Mouse (Mus musculus) forelimb bud, embryonic 11.5 days (tissue): ENCODE results near the gene Krit1.
"Not testable (repeated sequence)": the region's sequence is repeated elsewhere in the genome, so short reads cannot be mapped to it uniquely, and the experiment has no call there.

Source experiments
- DNase-seq: peaks from one replicate; pipeline ENCODE4 v3.0.0-alpha.2; 2012; ENCODE audit warnings: low read depth, low spot score

Krit1 gene

DNA sequence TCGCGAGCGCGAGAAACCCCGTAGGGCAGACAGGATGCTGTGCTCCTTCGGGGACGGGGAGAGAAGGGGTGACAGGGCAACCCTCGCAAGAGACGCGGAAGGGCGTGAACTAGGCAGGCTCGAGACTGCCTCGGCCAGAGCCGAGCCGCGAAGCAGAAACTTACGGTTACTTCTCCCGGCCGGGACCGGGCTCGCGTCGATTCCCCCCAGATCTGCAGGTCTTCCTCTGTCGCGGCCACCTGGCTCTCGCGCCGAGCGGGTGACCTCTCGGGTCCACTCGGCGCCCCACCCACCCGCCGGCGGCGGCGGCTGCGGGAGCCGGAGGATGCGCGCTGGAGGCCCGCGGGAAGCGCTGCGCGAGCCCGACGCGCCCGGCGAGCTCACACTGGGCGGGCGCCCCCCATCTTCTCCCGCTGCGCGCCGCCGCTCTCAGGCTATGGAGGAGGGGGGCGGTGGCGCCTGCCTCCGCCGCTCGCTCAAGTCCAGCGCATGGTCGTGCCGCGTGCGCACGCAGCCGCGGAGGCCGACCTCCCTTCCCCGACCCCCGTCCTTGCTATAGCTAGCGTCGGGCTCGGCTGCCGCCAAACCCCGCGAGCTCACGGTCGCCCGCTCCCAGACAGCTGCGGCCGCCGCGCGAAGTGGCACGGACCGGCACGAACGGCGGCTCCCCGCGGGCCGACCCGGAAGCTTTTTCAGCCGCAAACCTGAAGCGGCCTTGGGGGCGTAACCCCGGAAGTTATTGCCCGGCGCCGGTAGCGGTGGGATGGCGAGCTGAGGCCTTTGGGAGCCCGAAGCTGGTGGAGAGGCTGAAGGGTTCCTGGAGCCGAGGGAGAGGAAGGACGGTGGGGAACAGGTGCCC lies at the start of gene Krit1, which contains the start of gene Ankib1:
Krit1 (plus strand) TSS at position 752 of the 859 bp plus-strand sequence.
Ankib1 (minus strand) TSS at position 493 of the 859 bp plus-strand sequence.
- DNase-seq: peak; percentile 79

DNA sequence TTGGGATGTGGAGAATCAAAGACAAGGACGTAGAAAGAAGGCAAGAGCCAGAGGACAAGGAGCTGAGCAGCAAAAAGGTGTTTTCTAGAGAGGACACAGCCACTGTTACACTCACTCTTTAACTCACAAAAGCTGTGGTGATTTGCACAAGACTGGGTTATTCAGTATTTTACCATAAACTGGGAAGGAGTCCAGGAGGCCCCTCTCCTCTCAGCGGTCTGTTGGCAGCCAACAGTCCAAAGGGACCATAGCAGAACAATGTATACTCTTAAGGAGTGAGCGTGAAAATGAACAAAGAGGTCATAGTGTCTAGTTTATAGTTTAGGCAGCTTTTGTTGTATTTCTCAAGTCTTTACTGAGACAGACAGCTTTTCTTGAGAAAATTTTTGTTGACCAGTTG lies 31.5 kb upstream of the Krit1 start:
- no peak for DNase-seq

DNA sequence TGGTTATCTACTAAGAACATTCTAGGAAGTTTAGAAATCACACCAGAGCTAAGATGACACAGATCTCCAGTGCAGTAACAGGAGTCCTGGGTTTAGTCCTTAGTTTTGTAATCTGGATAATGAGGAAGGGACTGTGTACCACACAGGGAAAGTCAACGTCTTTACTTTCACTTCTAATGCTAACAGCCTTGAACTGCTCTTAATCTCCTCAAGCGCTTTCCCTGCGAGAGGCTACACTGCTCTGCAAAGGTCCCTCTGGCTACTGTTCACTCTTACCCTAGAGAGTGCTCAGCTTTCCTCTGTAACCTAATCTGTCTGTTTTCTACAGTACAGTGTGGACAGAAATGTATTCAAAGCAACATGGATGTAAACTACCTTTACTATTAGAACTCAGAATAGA lies 31.0 kb upstream of the Krit1 start:
- DNase-seq: no peak

- DNase-seq: no peak
Observed at GRCm38 (mm10) chr5:3782670-3783069, 20.3 kb upstream of the Krit1 start.

DNA sequence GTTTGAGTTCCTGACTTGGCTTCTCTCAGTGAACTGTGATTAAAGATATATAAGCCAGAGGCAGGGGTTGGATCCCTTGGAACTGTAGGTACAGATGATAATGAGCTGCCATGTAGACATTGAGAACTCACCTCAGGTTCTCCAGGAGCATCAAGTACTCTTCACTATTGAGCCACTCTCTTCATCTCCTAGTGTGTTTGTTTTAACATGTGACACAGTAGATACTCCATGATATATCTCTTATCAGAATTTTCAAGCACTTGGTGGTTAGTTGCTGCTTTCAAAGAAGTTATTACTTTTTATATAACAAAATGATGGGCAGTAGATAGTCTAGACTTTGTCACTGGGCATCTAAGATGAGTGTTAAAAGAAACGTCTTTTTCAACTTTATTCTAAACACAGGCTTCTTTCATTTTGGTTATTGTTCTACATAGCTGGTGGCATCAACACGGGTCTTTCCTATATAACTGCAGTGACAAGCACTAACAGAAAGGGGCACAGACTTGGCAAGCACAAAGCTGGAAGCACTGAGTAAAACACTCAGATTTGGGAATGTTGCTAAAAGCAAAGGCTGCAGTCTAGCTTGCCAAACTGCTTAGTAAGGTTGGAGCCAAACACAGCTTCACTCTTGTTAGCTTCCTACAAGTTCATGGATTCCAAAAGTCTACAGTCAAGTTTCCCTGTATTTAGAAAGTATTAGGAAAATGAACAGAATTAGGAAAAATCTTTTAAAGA lies 18.9 kb upstream of the Krit1 start:
- no peak for DNase-seq

DNA sequence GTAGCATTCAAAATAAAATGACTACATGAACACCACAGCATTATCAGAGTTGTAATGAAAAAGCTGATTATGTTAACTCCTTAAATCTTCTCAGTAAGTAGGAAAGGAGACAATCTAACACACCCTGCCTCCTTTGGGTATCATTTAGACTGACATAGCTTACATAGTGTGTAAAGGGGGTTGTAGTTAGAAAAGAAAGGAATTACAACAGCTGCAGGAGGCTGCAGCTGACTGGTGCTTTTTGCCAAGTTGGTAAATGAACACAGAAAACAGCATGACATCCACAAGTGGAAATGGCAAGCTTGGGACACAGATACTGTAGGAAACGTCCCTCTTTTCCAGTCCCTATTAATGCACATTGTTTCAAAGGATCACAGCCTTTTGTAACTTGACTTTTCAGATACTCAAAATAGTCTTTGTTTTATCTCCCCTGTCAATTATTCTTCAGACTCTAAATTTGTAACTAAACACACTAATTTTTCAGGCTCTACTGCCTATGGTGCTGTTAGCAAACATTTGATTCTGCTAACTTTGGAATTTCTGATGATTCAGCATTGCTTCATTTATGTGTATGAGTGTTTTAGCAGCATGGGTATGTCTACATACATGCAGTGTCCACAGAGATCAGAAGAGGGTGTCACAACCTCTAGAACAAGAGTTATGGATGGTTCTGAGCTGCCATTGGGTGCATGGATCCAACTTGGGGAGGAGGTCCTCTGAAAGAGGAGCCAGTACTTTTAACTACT lies 18.1 kb upstream of the Krit1 start:
- DNase-seq: no peak

DNA sequence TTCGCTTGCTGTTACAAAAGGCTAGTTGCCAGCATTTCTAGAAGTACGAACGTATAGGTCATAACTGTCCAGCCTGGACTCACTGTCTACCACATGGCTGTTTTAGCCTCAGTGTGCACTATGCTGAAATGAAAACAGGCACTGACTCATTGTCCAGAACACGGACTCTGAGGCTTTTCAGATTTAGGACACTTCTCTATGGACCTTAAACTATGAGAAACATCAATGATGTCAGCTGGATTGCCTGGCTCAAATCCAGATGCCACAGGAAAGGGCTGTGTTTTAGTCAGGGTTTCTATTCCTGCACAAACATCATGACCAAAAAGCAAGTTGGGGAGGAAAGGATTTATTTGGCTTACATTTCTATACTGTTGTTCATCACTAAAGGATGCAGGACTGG lies 15.4 kb upstream of the Krit1 start:
- no peak for DNase-seq

DNA sequence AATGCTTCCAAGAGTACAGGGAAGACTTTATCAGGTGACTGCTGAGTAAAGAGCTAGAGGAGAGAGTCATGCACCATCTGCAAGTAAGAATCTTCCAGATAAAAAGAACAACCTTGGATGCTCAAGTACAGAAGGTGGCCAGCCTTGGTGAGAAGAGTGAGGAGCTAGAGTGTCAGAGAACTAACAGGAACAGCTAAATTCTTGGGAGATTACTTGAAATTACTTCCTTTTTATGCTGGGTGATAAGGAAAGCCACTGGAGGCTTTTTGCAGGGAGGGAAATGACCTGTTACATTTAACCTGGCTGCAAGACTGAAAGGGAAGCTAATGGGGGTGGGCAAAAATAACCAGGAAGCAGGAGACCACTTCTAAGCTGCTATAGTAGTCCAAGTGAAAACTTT lies 11.9 kb upstream of the Krit1 start:
- DNase-seq: no peak

- not testable (repeated sequence) for DNase-seq
Observed at GRCm38 (mm10) chr5:3797101-3797500, 5.9 kb upstream of the Krit1 start.

DNA sequence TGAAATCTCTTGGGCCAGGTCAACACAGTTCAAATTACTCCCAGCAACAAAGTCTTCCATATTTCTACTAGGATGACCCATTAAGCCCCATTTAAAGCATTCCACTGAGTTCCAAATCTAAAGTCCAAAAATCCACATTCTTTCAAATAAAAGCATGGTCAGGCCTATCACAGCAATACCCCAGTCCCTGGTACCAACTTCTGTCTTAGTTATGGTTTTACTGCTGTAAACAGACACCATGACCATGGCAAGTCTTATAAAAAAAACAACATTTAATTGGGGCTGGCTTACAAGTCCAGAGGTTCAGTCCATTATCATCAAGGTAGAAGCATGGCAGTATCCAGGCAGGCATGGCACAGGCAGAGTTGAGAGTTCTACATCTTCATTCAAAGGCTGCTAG lies 4.3 kb upstream of the Krit1 start:
- not testable (repeated sequence) for DNase-seq

- no peak for DNase-seq
Observed at GRCm38 (mm10) chr5:3800041-3800440, 2.9 kb upstream of the Krit1 start.

GRCm38 (mm10) chr5:3800881-3801280 lies 2.1 kb upstream of the Krit1 start:
- no peak for DNase-seq

- peak; percentile 10 for DNase-seq
Observed at GRCm38 (mm10) chr5:3801672-3802432, 1.1 kb upstream of the Krit1 start.

- DNase-seq: no peak
Observed at GRCm38 (mm10) chr5:3803292-3804165, 545 bp downstream of the Krit1 start.

GRCm38 (mm10) chr5:3808472-3808871 lies 5.5 kb downstream of the Krit1 start:
- no peak for DNase-seq

- no peak for DNase-seq
Observed at GRCm38 (mm10) chr5:3834107-3834506, 31.1 kb downstream of the Krit1 start.

GRCm38 (mm10) chr5:3845026-3845425 lies 42.0 kb downstream of the Krit1 start, which contains the start of gene Lrrd1:
Lrrd1 (plus strand) TSS chr5:3845173.
- no peak for DNase-seq

DNA sequence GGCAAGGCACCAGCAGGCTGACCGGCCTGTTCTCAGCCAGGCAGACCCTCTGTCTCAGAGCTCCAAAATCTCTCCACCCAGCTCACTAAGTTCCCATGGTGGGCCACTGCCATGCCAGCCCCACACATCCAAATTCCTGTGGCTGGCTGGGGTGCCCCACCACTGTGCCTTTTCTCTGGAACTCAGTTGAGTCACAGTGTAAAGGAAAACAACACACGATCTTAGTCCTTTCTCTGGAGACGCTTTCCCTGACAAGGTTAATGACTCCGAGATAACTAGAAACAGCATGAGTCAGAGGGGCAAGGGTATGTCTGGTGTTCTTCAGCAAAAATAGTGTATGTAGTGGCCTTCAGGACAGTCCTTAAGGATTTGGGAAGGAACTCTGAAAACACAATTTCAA lies 67.2 kb downstream of the Krit1 start:
- no peak for DNase-seq

DNA sequence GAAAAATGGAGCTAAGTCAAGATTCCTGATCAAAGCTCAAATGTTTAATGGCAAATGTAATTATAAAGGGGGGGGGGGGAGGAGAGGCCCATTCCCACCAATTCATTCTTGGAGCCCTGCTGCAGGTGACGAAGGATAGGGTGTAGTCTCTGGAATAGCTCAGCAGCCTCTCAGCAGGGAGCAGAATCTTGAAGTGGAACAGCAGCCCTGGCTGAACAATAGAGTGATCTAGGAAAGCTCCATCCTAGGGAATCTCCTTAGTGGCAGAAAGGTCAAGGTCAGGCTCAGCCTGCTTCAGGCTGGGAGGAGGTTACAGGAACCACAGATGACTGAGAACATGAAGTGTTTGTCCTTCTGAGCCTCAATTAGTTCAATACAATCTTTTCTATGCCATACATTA lies 69.4 kb downstream of the Krit1 start:
- DNase-seq: no peak

DNA sequence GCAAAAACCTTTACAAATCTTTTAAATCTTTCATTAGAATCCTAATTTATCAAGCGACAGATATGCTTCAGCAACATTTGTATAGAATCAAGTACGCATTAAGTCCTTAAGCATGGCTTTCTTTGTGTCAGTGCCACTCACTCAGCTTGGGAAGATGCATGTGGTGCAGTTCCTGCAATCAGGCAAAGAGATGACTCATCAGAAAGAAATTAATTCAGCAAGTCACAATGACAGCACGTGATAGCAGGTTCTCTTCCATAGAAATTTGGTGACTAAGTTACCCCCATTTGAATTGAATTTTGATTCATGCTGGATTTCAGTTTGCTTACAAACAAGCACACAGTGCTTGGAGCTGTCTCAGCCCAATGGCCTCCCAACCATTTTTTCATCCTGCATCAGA lies 70.5 kb downstream of the Krit1 start:
- no peak for DNase-seq
